Mouse (Mus musculus) neural tube, embryonic 12.5 days (tissue): Measurements from ENCODE around the gene Agbl2. TPM values are rescaled to one million over a fixed set of nuclear protein-coding genes. Genes with fewer than 3 reads are reported as not detected.
"Not testable (repeated sequence)": the region's sequence is repeated elsewhere in the genome, so short reads cannot be mapped to it uniquely, and the experiment has no call there.

Source experiments
- ATAC-seq: fragments of 200-750 bp; cut with Nextera tagmentation; 2 replicates; pipeline ENCODE4 v1.8.0; 2017; ENCODE audit warnings: low read depth, mild to moderate bottlenecking, moderate TSS enrichment, moderate library complexity; ENCODE audit not compliant: low FRiP score
- H3K27ac ChIP-seq: fragments of 300-500 bp; sonication (generic); 2 replicates; pipeline ENCODE4 v1.5.1; 2016
- H3K27me3 ChIP-seq: fragments of 300-500 bp; sonication (generic); replicated peaks from 2 replicates; pipeline ENCODE4 v1.6.1; 2016; ENCODE audit warnings: mild to moderate bottlenecking
- H3K36me3 ChIP-seq: fragments of 300-500 bp; sonication (generic); 2 replicates; pipeline ENCODE4 v1.6.1; 2016; ENCODE audit warnings: mild to moderate bottlenecking
- H3K4me1 ChIP-seq: fragments of 300-500 bp; sonication (generic); 2 replicates; pipeline ENCODE4 v1.6.1; 2016
- H3K4me2 ChIP-seq: fragments of 300-500 bp; sonication (generic); replicated peaks from 2 replicates; pipeline ENCODE4 v1.6.1; 2016; ENCODE audit warnings: mild to moderate bottlenecking
- H3K4me3 ChIP-seq: fragments of 300-500 bp; sonication (generic); 2 replicates; pipeline ENCODE4 v1.5.1; 2016
- H3K9ac ChIP-seq: fragments of 300-500 bp; sonication (generic); 2 replicates; pipeline ENCODE4 v1.6.1; 2016; ENCODE audit warnings: mild to moderate bottlenecking
- H3K9me3 ChIP-seq: fragments of 300-500 bp; sonication (generic); 2 replicates; pipeline ENCODE4 v1.6.1; 2016; ENCODE audit warnings: mild to moderate bottlenecking
- WGBS: fragments of 180-500 bp; shearing (Covaris S2); methylation state at CpG from one replicate; pipeline ENCODE4 v1.1.7; 2016; 5-methylcytosine and 5-hydroxymethylcytosine counted together
- polyA plus RNA-seq: library from polyadenylated mRNA; unstranded; fragments of >200 nt; fragmentation: Nextera tagmentation; extraction: Ambion mirVana; gene quantifications from 2 replicates; pipeline ENCODE4 v1.2.1, GENCODE M21; 2016

Agbl2 gene
- polyA plus RNA-seq, 1 experiment from 2014 or later: 0.28 TPM

DNA sequence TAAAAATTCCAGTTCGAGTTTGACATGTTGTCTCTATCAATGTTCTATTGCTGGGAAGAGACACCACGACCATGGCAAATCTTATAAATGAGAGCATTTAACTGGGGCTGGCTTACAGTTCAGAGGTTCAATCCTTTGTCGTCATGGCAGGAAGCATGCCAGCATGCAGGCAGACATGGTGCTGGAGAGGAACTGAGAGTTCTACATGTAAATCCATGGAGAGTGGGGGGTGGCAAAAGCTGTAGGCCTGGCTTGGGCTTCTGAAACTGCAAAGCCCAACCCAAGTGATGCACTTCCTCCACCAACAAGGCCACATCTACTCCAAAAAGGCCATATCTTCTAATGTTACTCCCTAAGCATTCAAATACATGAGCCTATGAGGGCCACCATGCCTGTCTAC, 38.4 kb downstream of the Agbl2 start:
- Histone ChIP-seq H3K9ac (no peak overlapping the region), H3K27ac (no peak overlapping the region), H3K4me3 (no peak overlapping the region), H3K9me3 (no peaks in the 10 kb centered on the region), H3K36me3 (no peaks in the 10 kb centered on the region), H3K27me3 (no peaks in the 10 kb centered on the region), H3K4me2 (no peak overlapping the region), H3K4me1 (no peaks in the 10 kb centered on the region)
- 85% methylated on average over 3 of the region's 3 CpGs for WGBS
- no peak for ATAC-seq

DNA sequence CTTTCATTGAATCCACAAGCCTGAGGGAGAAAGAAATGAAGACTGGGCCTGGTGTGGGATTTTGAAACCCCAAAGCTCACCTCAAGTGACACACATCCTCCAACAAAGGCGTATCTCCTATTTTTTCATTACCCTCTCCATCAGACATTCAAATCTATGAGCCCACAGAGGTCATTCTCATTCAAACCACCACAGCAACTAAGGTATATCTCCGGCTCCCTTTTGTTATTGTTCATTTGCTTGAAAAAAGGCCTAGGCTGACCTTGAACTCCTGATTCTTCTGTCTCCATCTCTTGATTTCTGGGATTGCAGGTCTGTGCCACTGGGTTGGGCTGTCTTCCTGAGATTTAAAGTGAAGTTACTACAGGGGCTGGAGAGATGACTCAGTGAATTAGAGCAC, 40.5 kb downstream of the Agbl2 start:
- no peaks in the 10 kb centered on the region for H3K9me3 ChIP-seq
- H3K27ac ChIP-seq: no peak overlapping the region
- no peaks in the 10 kb centered on the region for H3K36me3 ChIP-seq
- no peaks in the 10 kb centered on the region for H3K27me3 ChIP-seq
- no peaks in the 10 kb centered on the region for H3K4me1 ChIP-seq
- ATAC-seq: no peak
- WGBS: 83% methylated on average over 2 of the region's 2 CpGs
- H3K4me3 ChIP-seq: no peak overlapping the region
- no peak overlapping the region for H3K4me2 ChIP-seq
- H3K9ac ChIP-seq: no peak overlapping the region

GRCm38 (mm10) chr2:90823781-90824180, 41.3 kb downstream of the Agbl2 start:
- Histone ChIP-seq H3K9me3 (no peaks in the 10 kb centered on the region), H3K4me1 (no peaks in the 10 kb centered on the region), H3K4me2 (no peak overlapping the region), H3K27ac (no peak overlapping the region), H3K9ac (no peak overlapping the region), H3K36me3 (no peaks in the 10 kb centered on the region), H3K27me3 (no peaks in the 10 kb centered on the region), H3K4me3 (no peak overlapping the region)
- WGBS: 81% methylated on average over 6 of the region's 6 CpGs
- no peak for ATAC-seq

DNA sequence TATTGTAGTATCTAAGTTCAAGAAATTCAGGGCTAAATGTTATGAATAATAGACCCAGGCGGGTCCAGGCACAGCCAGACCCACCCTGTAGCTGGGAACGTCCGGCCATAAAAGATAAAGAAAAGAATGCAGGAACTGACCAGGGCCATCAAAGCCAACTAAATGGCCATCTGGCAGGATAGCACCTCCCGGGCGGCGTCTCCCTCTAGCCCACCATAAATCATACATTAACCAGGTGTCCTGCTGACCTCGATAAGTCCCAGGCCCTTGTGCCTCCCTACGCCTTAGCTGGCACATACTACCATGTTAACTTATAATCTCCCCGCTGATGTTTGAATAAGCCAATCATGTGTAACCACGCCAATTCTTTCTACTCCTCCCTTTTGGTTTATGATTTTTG, 42.0 kb downstream of the Agbl2 start:
- not testable (repeated sequence) for H3K9me3 ChIP-seq, ATAC-seq, H3K9ac ChIP-seq, H3K27ac ChIP-seq, H3K4me1 ChIP-seq, H3K36me3 ChIP-seq, H3K4me2 ChIP-seq, H3K4me3 ChIP-seq, H3K27me3 ChIP-seq
- WGBS: 57% methylated on average over 10 of the region's 10 CpGs

GRCm38 (mm10) chr2:90825515-90826172, 43.1 kb downstream of the Agbl2 start:
- H3K4me3 ChIP-seq: no peak overlapping the region
- H3K4me1 ChIP-seq: no peaks in the 10 kb centered on the region
- no peak overlapping the region for H3K9ac ChIP-seq
- H3K27me3 ChIP-seq: no peaks in the 10 kb centered on the region
- no peak overlapping the region for H3K4me2 ChIP-seq
- no peak for ATAC-seq
- H3K27ac ChIP-seq: no peak overlapping the region
- H3K36me3 ChIP-seq: no peaks in the 10 kb centered on the region
- H3K9me3 ChIP-seq: no peaks in the 10 kb centered on the region
- 89% methylated on average over 11 of the region's 11 CpGs for whole genome bisulfite sequencing

DNA sequence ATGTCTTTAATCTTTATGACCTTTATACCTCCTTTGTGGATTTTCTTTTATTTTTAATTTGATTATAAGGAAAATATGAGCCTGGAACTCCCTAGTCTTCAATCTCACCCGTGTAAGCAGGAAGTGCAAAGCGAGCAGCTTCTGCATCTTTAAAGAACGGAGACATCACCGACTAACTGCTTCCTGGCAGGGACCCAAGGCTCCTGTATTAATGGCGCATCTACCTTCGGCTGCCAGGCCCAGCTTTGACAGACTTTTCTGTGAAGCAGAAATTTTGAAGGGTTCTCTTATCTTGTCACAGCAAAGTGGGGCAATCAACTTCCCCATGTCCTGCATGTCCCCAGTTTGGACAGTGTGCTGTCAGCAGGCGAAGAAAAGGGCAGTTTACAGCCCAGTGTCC, 46.2 kb downstream of the Agbl2 start:
- H3K27me3 ChIP-seq: no peaks in the 10 kb centered on the region
- no peaks in the 10 kb centered on the region for H3K36me3 ChIP-seq
- H3K27ac ChIP-seq: no peak overlapping the region
- H3K9ac ChIP-seq: no peak overlapping the region
- no peak overlapping the region for H3K4me2 ChIP-seq
- no peak overlapping the region for H3K4me3 ChIP-seq
- H3K9me3 ChIP-seq: no peaks in the 10 kb centered on the region
- WGBS: 76% methylated on average over 7 of the region's 7 CpGs
- no peaks in the 10 kb centered on the region for H3K4me1 ChIP-seq
- ATAC-seq: no peak

GRCm38 (mm10) chr2:90833502-90833901, 51.0 kb downstream of the Agbl2 start:
- H3K9ac ChIP-seq: no peak overlapping the region
- H3K4me1 ChIP-seq: no peaks in the 10 kb centered on the region
- no peak overlapping the region for H3K4me2 ChIP-seq
- H3K36me3 ChIP-seq: no peaks in the 10 kb centered on the region
- H3K27ac ChIP-seq: no peak overlapping the region
- H3K27me3 ChIP-seq: no peaks in the 10 kb centered on the region
- ATAC-seq: no peak
- 81% methylated on average over 5 of the region's 5 CpGs for whole genome bisulfite sequencing
- no peak overlapping the region for H3K4me3 ChIP-seq
- H3K9me3 ChIP-seq: no peaks in the 10 kb centered on the region

DNA sequence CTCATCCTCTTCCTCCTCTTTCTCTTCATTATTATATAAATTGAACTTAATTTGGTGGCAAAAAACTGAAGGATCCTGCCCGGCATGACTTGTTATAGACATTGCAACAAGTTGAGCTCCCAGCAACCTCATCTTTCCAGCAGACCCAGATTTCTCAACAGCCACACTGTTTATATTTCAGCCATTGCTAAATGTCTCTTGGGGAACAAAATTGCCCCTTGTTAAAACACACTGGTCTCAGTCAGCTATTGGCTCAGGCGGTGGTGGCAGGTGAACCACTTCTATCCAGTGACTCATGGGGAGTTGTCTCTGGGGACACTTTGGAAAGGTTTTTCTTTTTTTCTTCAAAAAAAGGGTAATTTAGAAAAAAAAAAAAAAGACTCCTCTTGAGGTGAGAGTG, 56.1 kb downstream of the Agbl2 start:
- ATAC-seq: no peak
- H3K27me3 ChIP-seq: no peaks in the 10 kb centered on the region
- 82% methylated on average over 2 of the region's 2 CpGs for WGBS
- H3K27ac ChIP-seq: no peak overlapping the region
- H3K4me1 ChIP-seq: no peaks in the 10 kb centered on the region
- H3K9me3 ChIP-seq: no peaks in the 10 kb centered on the region
- no peak overlapping the region for H3K9ac ChIP-seq
- H3K36me3 ChIP-seq: no peaks in the 10 kb centered on the region
- H3K4me2 ChIP-seq: no peak overlapping the region
- H3K4me3 ChIP-seq: no peak overlapping the region

GRCm38 (mm10) chr2:90843666-90844065, 61.1 kb downstream of the Agbl2 start:
- Histone ChIP-seq H3K4me3 (no peak overlapping the region), H3K4me1 (peaks cover 9% of the 10 kb centered on the region), H3K4me2 (no peak overlapping the region), H3K36me3 (no peaks in the 10 kb centered on the region), H3K27ac (no peak overlapping the region), H3K27me3 (no peaks in the 10 kb centered on the region), H3K9me3 (no peaks in the 10 kb centered on the region), H3K9ac (no peak overlapping the region)
- no peak for ATAC-seq
- 68% methylated on average over 1 of the region's 1 CpGs for WGBS

GRCm38 (mm10) chr2:90844262-90844661, 61.7 kb downstream of the Agbl2 start:
- H3K4me2 ChIP-seq: no peak overlapping the region
- no peaks in the 10 kb centered on the region for H3K27me3 ChIP-seq
- H3K9me3 ChIP-seq: no peaks in the 10 kb centered on the region
- peaks cover 12% of the 10 kb centered on the region for H3K4me1 ChIP-seq
- 78% methylated on average over 5 of the region's 5 CpGs for WGBS
- no peaks in the 10 kb centered on the region for H3K36me3 ChIP-seq
- no peak for ATAC-seq
- H3K9ac ChIP-seq: no peak overlapping the region
- H3K27ac ChIP-seq: no peak overlapping the region
- no peak overlapping the region for H3K4me3 ChIP-seq

DNA sequence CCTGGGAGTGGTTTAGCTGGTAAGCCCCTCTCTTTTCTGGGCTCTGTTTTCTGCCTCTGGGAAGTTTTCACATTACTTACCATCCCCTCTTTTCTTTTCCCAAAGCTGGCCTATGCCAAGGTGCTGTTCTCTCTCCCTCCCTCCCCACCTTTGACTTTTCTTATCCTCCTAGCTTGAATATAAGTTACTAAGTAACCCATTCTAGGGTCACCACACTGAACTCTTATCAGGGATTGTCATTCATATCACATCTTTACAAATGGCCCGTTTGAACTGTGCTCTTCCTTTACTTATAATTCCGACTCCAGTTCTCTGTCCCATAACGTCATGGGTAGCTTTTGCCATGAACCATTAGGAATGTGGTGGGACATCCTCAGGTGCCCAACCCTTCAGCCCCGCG, 62.7 kb downstream of the Agbl2 start:
- Histone ChIP-seq H3K27ac (no peak overlapping the region), H3K4me1 (peaks cover 14% of the 10 kb centered on the region), H3K27me3 (no peaks in the 10 kb centered on the region), H3K9me3 (no peaks in the 10 kb centered on the region), H3K4me3 (no peak overlapping the region), H3K4me2 (no peak overlapping the region), H3K9ac (no peak overlapping the region), H3K36me3 (peaks cover 2% of the 10 kb centered on the region)
- WGBS: 82% methylated on average over 5 of the region's 5 CpGs
- no peak for ATAC-seq

DNA sequence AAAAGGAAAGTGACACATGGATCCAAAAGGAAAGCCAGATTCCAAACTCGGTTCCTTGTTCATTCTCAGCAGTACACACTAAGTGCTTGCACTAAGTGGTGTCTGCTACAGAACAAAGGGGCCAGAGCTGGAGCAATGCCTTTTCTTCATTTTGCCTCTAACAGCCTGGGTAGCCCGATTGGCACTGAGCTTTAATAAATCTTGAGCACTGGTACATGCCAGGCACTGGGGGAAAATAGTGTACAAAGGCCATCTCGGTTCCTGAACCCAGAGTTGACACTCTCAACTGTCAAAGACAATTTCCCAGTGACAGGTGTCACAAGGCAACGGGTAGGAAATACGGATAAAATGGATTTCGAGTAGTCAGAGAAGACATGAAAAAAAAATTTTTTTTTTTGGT, 63.6 kb downstream of the Agbl2 start:
- Histone ChIP-seq H3K36me3 (peaks cover 12% of the 10 kb centered on the region), H3K9ac (no peak overlapping the region), H3K4me2 (peak overlapping the region; percentile 62), H3K9me3 (no peaks in the 10 kb centered on the region), H3K4me3 (no peak overlapping the region), H3K4me1 (peaks cover 14% of the 10 kb centered on the region), H3K27ac (no peak overlapping the region), H3K27me3 (no peaks in the 10 kb centered on the region)
- WGBS: 43% methylated on average over 6 of the region's 6 CpGs
- ATAC-seq: no peak

DNA sequence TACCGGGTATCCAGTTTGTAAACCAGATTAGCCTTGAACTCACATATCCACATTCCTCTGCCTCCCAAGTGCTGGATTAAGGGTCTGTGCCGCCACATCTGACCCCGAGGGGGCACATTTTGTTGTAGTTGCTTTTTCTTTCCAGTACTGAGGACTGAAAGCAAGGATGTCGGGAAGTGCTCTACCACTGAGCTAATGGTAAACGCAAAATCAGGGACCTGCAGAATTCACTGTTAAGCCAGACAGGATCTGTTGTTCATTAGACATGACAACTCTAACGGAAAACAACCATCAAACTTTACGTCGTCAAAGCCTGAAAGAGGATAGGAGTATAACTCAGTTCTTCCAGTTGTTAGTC, 64.0 kb downstream of the Agbl2 start:
- 3% methylated on average over 8 of the region's 8 CpGs for WGBS
- H3K4me3 ChIP-seq: peak overlapping the region; percentile 85
- no peak; the same call in none of the 2 replicates for ATAC-seq
- peak overlapping the region; percentile 90 for H3K9ac ChIP-seq
- peak overlapping the region; percentile 62 for H3K4me2 ChIP-seq
- H3K27me3 ChIP-seq: no peaks in the 10 kb centered on the region
- H3K36me3 ChIP-seq: peaks cover 16% of the 10 kb centered on the region
- H3K27ac ChIP-seq: no peak overlapping the region
- peaks cover 14% of the 10 kb centered on the region for H3K4me1 ChIP-seq
- no peaks in the 10 kb centered on the region for H3K9me3 ChIP-seq
